Mouse (Mus musculus) kidney, adult 2 months (tissue): Measurements from ENCODE around the gene Usp53. TPM values are rescaled to one million over a fixed set of nuclear protein-coding genes. Genes with fewer than 3 reads are reported as not detected.

Experiments
- DNase-seq: peaks from one replicate; pipeline ENCODE4 v3.0.0; 2021
- H3K27ac ChIP-seq: fragments of 200-500 bp; 2 replicates; pipeline ENCODE4 v1.5.1; 2012; ENCODE audit warnings: low read depth, low read length, control low read depth, inconsistent platforms; ENCODE audit not compliant: insufficient read depth
- H3K27me3 ChIP-seq: fragments of 200-500 bp; replicated peaks from 2 replicates; pipeline ENCODE4 v1.6.1; 2012; ENCODE audit warnings: mild to moderate bottlenecking, moderate library complexity, low read length, inconsistent platforms; ENCODE audit not compliant: control insufficient read depth, insufficient read depth
- H3K36me3 ChIP-seq: fragments of 200-500 bp; 2 replicates; pipeline ENCODE4 v1.6.1; 2012; ENCODE audit warnings: mild to moderate bottlenecking, moderate library complexity, low read length, inconsistent platforms; ENCODE audit not compliant: control insufficient read depth, insufficient read depth
- H3K4me1 ChIP-seq: fragments of 200-500 bp; 2 replicates; pipeline ENCODE4 v1.6.1; 2011; ENCODE audit warnings: low read length; ENCODE audit not compliant: control insufficient read depth, insufficient read depth
- H3K4me3 ChIP-seq: fragments of 200-500 bp; 2 replicates; pipeline ENCODE4 v1.5.1; 2011; ENCODE audit warnings: mild to moderate bottlenecking, low read depth, low read length, control low read depth; ENCODE audit not compliant: insufficient read depth
- CTCF ChIP-seq: fragments of 200-500 bp; conservative IDR thresholded peaks from 2 replicates; pipeline ENCODE4 v1.5.1; 2011; ENCODE audit warnings: low read depth, mild to moderate bottlenecking, control low read depth, low read length, moderate library complexity, mixed read lengths; ENCODE audit not compliant: insufficient read depth, insufficient read length
- POLR2A ChIP-seq: fragments of 200-500 bp; IDR thresholded peaks from one replicate; pipeline ENCODE4 v1.6.1; 2011; ENCODE audit warnings: low read depth, low read length, control low read depth
- WGBS: fragments of 180-500 bp; shearing (Covaris S2); methylation state at CpG from one replicate; pipeline ENCODE4 v1.1.7; 2018; 5-methylcytosine and 5-hydroxymethylcytosine counted together
- polyA plus RNA-seq: library from polyadenylated mRNA; depleted of rRNA; stranded (reverse); fragments of >200 nt; gene quantifications from 2 replicates; pipeline ENCODE4 v1.2.3, GENCODE M21; 2012

The Usp53 gene
- polyA plus RNA-seq, 1 experiment: 4.4 TPM

DNA sequence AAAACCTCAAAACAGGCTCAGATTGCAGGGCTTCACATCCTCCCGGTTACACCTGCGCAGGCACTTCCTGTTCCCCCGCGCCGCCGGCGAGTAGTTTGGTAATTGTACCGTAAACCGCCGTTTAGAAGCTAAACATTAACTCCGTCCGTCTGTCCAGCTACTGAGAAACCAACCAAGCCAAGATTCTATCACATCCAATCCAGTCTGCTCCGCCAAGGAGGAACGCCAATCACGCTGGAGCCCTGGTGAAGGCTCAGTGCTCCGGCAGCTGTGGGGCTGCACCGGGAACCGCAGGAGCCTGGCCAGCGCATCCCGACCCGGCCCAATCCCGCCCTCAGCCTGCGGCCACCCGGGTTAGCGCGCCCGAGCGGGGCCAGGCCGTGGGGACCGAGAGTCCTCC lies 461 bp downstream of the Usp53 start:
- Histone ChIP-seq H3K27me3 (no peaks in the 10 kb centered on the region), H3K36me3 (no peaks in the 10 kb centered on the region; the same call in 1 of the 2 replicates), H3K4me3 (peak overlapping the region; percentile 77), H3K27ac (peak overlapping the region; percentile 95), H3K4me1 (peaks cover 21% of the 10 kb centered on the region; the same call in 1 of the 2 replicates)
- TF ChIP-seq CTCF: no peak
- no peak for TF ChIP-seq POLR2A
- DNase-seq: peak; percentile 93
- 0% methylated on average over 30 of the region's 30 CpGs for WGBS

DNA sequence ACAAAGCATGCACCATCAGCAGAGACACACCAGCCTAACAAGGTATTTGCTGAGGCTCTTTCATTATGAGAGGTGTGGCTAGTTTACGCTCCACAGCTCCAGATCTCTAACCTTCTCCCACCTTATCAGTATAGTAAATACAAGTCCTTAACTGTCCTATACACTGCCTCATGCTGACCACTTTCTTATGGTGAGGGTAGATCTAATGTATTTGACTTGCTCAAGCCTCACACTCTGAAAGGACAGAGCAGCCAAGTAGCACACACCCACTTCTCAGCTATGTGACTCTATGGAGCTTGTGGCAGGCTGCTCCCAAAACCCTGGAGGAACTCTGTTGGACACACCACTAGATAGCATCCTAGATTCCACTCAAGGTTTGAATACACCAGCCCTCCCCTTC lies 8.3 kb downstream of the Usp53 start:
- WGBS: 83% methylated on average over 1 of the region's 1 CpGs
- Histone ChIP-seq H3K4me1 (peaks cover 10% of the 10 kb centered on the region; the same call in 1 of the 2 replicates), H3K27ac (peak overlapping the region; percentile 47; the same call in 1 of the 2 replicates), H3K27me3 (no peaks in the 10 kb centered on the region), H3K36me3 (no peaks in the 10 kb centered on the region; the same call in 1 of the 2 replicates), H3K4me3 (no peak overlapping the region)
- DNase-seq: no peak
- TF ChIP-seq POLR2A: no peak
- TF ChIP-seq CTCF: no peak

DNA sequence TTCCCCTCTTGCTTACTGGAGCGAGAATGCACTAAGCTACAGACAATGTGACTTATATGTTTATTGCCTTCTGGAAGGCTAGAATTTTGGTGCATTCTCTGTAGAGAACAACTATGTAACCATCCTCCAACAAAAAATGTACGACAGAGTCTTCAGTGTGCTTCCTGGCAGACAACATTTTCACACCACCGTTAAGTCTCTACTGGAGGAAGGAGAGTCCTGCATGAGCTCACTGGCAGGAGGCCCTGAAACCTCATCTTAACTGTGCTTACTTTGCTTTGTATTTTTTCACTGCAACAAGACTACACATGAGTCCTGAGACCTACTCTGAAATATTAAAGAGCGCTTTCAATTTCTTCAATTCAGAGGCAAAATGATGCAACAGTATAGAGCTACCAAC lies 8.9 kb downstream of the Usp53 start:
- TF ChIP-seq CTCF (no peak), POLR2A (no peak)
- Histone ChIP-seq H3K4me3 (no peak overlapping the region), H3K27me3 (no peaks in the 10 kb centered on the region), H3K36me3 (no peaks in the 10 kb centered on the region; the same call in 1 of the 2 replicates), H3K27ac (no peak overlapping the region), H3K4me1 (peaks cover 6% of the 10 kb centered on the region; the same call in 1 of the 2 replicates)
- no peak for DNase-seq
- 64% methylated on average over 4 of the region's 4 CpGs for WGBS

DNA sequence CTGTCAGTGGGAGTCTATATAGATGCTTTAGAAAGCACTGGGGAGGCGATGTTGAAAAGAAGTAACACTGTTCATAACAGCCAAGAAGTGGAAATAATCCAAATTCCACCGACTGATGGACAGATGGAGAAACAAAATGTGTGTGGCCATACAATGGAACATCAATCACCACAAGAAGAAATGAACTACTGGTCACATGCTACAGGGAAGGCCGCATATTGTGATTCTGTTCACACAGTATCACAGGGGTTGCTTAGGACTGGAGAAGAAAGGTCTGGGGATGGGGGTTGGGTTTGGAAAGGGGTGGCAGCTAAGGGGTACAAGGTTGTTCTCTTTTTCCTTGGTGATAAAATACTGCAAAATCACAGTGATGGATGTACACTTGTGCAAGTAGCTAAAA lies 9.5 kb downstream of the Usp53 start:
- Histone ChIP-seq H3K36me3 (no peaks in the 10 kb centered on the region; the same call in 1 of the 2 replicates), H3K27ac (no peak overlapping the region), H3K27me3 (no peaks in the 10 kb centered on the region), H3K4me1 (peaks cover 6% of the 10 kb centered on the region; the same call in 1 of the 2 replicates), H3K4me3 (no peak overlapping the region)
- DNase-seq: no peak
- WGBS: 84% methylated on average over 3 of the region's 3 CpGs
- no peak for TF ChIP-seq POLR2A
- TF ChIP-seq CTCF: no peak

DNA sequence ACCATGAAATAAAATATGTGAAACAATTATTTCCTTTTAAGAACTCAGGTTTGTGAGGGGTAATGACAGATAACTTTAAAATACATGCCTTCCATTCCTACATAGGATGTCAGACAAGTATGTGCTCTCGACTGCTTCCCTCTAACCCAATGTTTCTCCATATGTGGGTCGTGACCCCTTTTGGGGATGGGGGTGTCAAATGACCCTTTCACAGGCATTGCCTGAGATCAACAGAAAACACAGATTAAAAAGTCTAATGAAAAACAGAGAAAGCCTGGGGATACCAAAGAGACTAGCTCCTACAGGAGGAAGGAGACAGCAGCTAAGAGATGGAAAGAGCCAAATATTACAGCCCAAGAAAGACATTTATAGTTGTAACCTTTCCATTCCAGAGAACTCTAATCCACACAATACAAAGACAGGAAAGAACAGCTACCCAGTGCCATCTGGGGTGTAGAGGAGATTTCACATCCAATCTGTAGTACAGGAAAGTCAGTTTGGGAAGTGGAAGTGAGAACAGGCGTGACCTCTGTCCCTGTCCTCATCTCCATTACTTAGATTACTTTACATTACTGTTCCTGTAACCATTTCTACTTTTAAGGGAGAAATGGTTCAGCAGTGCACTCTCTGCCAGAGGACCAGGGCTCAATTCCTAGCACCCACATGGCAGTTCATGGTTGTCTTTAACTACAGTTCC lies 12.0 kb downstream of the Usp53 start:
- Histone ChIP-seq H3K4me1 (peaks cover 3% of the 10 kb centered on the region; the same call in 1 of the 2 replicates), H3K27ac (no peak overlapping the region), H3K36me3 (no peaks in the 10 kb centered on the region; the same call in 1 of the 2 replicates), H3K4me3 (no peak overlapping the region), H3K27me3 (no peaks in the 10 kb centered on the region)
- 76% methylated on average over 3 of the region's 3 CpGs for WGBS
- no peak for DNase-seq
- TF ChIP-seq CTCF (no peak), POLR2A (no peak)

DNA sequence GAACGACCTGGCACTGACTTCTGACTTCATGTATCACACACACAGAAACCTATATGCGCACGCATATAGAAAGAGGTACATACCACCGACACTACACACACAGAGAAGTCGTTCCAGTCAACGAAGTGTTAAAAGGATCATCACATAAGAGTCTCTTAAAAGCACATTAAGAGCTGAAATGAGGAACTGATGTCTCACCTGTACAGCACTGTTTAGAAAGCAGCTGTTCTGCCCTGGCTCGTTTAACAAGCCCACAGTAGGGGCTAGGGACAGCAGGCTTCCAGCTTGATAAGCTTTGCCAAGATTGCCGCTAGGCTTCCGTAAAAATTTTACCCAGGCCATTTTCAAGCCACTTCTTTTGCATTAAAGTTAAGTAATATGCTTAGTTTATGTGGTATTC lies 15.9 kb downstream of the Usp53 start:
- no peak for DNase-seq
- Histone ChIP-seq H3K27ac (no peak overlapping the region), H3K36me3 (peaks cover 2% of the 10 kb centered on the region; the same call in 1 of the 2 replicates), H3K4me3 (no peak overlapping the region), H3K27me3 (no peaks in the 10 kb centered on the region), H3K4me1 (no peaks in the 10 kb centered on the region)
- WGBS: 91% methylated on average over 9 of the region's 9 CpGs
- TF ChIP-seq POLR2A (no peak), CTCF (no peak)

DNA sequence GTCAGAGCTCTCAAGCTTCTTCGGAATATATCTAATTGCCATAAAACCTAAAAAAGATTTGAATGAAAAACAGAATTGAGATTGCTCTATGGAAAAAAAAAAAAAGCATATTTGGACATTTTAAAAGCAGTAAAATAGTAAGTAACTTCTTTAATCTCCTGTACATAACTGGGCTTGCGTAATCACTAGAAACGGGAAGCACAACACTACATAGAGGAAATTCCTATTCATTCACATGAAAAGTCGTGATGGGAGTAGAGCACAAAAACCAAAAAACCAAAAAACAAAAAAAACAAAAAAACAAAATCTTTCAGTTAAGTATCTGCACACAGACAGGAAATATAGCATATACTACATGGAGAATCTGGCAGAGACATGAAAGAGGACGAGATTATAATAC lies 20.0 kb downstream of the Usp53 start:
- 80% methylated on average over 5 of the region's 5 CpGs for WGBS
- no peaks in the 10 kb centered on the region for H3K27me3 ChIP-seq
- H3K4me3 ChIP-seq: no peak overlapping the region

More for the DNA sequence above, 20.0 kb downstream of the Usp53 start:
- no peak overlapping the region for H3K27ac ChIP-seq
- DNase-seq: no peak
- H3K4me1 ChIP-seq: no peaks in the 10 kb centered on the region
- peaks cover 3% of the 10 kb centered on the region for H3K36me3 ChIP-seq
- no peak for TF ChIP-seq CTCF
- TF ChIP-seq POLR2A: no peak
